Mouse (Mus musculus) liver, postnatal 0 days (tissue): ENCODE data around the gene Il10. TPM values are rescaled to one million over a fixed set of nuclear protein-coding genes. Genes with fewer than 3 reads are reported as not detected.

Experiments
- ATAC-seq: fragments of 200-750 bp; cut with Nextera tagmentation; 2 replicates; pipeline ENCODE4 v1.8.0; 2017; ENCODE audit warnings: mild to moderate bottlenecking, moderate library complexity
- DNase-seq: peaks from one replicate; pipeline ENCODE4 v3.0.0-alpha.2; 2016
- H3K27ac ChIP-seq: fragments of 300-500 bp; sonication (generic); 2 replicates; pipeline ENCODE4 v1.5.1; 2014; ENCODE audit warnings: antibody characterized with exemption, moderate library complexity, mild to moderate bottlenecking, low read depth
- H3K27me3 ChIP-seq: fragments of 300-500 bp; sonication (generic); 2 replicates; pipeline ENCODE4 v1.6.1; 2014; ENCODE audit warnings: low read length, control low read depth, mixed read lengths; ENCODE audit not compliant: insufficient read depth
- H3K36me3 ChIP-seq: fragments of 300-500 bp; sonication (generic); replicated peaks from 2 replicates; pipeline ENCODE4 v1.6.1; 2014; ENCODE audit warnings: mild to moderate bottlenecking, control low read depth, low read length, moderate library complexity, mixed read lengths; ENCODE audit not compliant: insufficient read depth
- H3K4me1 ChIP-seq: fragments of 300-500 bp; sonication (generic); 2 replicates; pipeline ENCODE4 v1.6.1; 2014; ENCODE audit warnings: antibody characterized with exemption, mild to moderate bottlenecking, control low read depth; ENCODE audit not compliant: insufficient read depth
- H3K4me2 ChIP-seq: fragments of 300-500 bp; sonication (generic); 2 replicates; pipeline ENCODE4 v1.6.1; 2014; ENCODE audit warnings: low read depth, mild to moderate bottlenecking, low read length, moderate library complexity, mixed read lengths
- H3K4me3 ChIP-seq: fragments of 300-500 bp; sonication (generic); 2 replicates; pipeline ENCODE4 v1.5.1; 2014; ENCODE audit warnings: low read depth, low read length
- H3K9ac ChIP-seq: fragments of 300-500 bp; sonication (generic); replicated peaks from 2 replicates; pipeline ENCODE4 v1.6.1; 2014; ENCODE audit warnings: mild to moderate bottlenecking, moderate library complexity
- H3K9me3 ChIP-seq: fragments of 300-500 bp; sonication (generic); 2 replicates; pipeline ENCODE4 v1.6.1; 2016; ENCODE audit warnings: mild to moderate bottlenecking, control low read depth, low read length, mixed read lengths
- CTCF ChIP-seq: sonication (generic); IDR thresholded peaks from 2 replicates; pipeline ENCODE4 v1.5.1; 2016; ENCODE audit warnings: antibody characterized with exemption, low read depth
- EP300 ChIP-seq: IDR thresholded peaks from 2 replicates; pipeline ENCODE4 v1.6.1; 2016; ENCODE audit warnings: antibody characterized with exemption, low read depth, mild to moderate bottlenecking
- WGBS: fragments of 180-500 bp; shearing (Covaris S2); extraction: QIAGEN DNeasy Blood & Tissue Kit; methylation state at CpG from one replicate; pipeline ENCODE4 v1.1.7; 2014; ENCODE audit not compliant: insufficient replicate concordance; 5-methylcytosine and 5-hydroxymethylcytosine counted together
- polyA plus RNA-seq: library from polyadenylated mRNA; unstranded; fragments of >200 nt; fragmentation: Nextera tagmentation; extraction: Ambion mirVana; gene quantifications from 2 replicates; pipeline ENCODE4 v1.2.1, GENCODE M21; 2015

The Il10 gene
- polyA plus RNA-seq, 1 experiment from 2014 or later = 0.19 TPM

DNA sequence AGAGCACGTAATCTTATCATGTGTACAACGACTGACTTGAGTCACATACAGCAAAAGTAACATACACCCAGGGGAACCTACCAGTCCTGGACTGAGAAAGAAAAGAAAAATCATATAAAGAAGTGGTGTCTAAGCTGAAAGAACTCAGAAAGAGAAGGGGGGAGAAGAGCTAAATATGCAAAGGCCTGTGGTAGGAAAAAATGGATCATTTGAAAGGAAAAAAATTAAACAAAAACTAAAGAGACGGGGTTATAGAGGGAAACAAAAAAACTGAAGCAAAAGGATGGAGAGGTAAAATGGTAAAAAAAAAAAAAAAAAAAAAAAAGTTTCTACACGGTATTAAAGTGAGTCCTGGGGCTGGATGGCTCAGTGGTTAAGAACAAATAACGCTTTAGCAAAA lies 5.7 kb upstream of the Il10 start:
- ATAC-seq (no peak), DNase-seq (no peak)
- Histone ChIP-seq H3K4me1 (no peaks in the 10 kb centered on the region), H3K4me2 (no peak overlapping the region), H3K4me3 (no peak overlapping the region), H3K27ac (no peak overlapping the region), H3K9ac (no peak overlapping the region), H3K9me3 (no peaks in the 10 kb centered on the region), H3K27me3 (no peaks in the 10 kb centered on the region), H3K36me3 (no peaks in the 10 kb centered on the region)
- WGBS = 80% methylated on average over 5 of the region's 5 CpGs
- TF ChIP-seq EP300 (no peak), CTCF (no peak)

DNA sequence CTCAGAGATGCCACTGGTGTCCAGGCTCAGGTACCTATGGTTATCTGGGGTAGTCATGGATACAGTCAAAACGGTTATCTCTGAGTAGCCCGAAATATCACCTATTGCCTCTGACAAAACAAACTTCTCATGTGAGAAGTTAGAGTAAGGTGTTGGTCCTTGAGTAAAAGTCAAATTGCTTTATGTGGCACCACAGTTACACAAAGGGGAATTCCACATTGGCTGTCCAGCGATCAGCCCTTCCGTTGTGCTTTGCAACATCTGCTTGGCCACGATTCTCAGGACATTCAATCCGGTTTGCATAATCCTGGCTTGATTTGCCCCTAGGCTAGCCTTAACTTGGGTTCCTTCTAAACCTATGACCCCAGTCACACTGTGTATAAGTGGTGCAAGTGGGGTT lies 4.4 kb upstream of the Il10 start:
- Histone ChIP-seq H3K27ac (no peak overlapping the region), H3K36me3 (no peaks in the 10 kb centered on the region), H3K9me3 (no peaks in the 10 kb centered on the region), H3K4me3 (no peak overlapping the region), H3K4me2 (no peak overlapping the region), H3K27me3 (no peaks in the 10 kb centered on the region), H3K9ac (no peak overlapping the region), H3K4me1 (no peaks in the 10 kb centered on the region)
- DNase-seq (no peak), ATAC-seq (no peak)
- TF ChIP-seq EP300 (no peak), CTCF (no peak)
- 75% methylated on average over 6 of the region's 6 CpGs for WGBS

DNA sequence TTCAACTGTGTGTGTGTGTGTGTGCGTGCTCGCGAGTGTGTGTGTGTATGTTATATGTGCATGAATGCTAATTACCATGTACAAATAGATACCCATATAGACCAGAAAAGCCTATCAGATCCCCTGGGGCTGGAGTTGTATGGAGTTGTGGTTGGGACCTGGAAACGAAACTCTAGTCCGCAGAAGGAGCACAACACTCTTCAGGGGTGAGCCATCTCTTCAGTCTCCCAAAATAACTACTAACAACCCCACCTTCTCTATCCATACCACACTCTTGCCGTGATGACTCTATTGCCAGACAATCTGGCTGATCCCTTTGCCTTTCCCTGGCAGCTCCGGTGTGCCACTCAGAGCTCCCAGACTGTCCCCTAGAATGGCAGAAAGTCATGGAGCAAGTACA lies 3.8 kb upstream of the Il10 start:
- H3K36me3 ChIP-seq = no peaks in the 10 kb centered on the region
- DNase-seq = no peak
- no peak overlapping the region for H3K4me2 ChIP-seq
- no peak for ATAC-seq
- WGBS = 80% methylated on average over 7 of the region's 7 CpGs
- no peaks in the 10 kb centered on the region for H3K9me3 ChIP-seq
- no peak overlapping the region for H3K9ac ChIP-seq
- no peak overlapping the region for H3K4me3 ChIP-seq
- TF ChIP-seq EP300 = no peak
- no peak for TF ChIP-seq CTCF
- H3K27ac ChIP-seq = no peak overlapping the region
- H3K4me1 ChIP-seq = no peaks in the 10 kb centered on the region
- H3K27me3 ChIP-seq = no peaks in the 10 kb centered on the region

DNA sequence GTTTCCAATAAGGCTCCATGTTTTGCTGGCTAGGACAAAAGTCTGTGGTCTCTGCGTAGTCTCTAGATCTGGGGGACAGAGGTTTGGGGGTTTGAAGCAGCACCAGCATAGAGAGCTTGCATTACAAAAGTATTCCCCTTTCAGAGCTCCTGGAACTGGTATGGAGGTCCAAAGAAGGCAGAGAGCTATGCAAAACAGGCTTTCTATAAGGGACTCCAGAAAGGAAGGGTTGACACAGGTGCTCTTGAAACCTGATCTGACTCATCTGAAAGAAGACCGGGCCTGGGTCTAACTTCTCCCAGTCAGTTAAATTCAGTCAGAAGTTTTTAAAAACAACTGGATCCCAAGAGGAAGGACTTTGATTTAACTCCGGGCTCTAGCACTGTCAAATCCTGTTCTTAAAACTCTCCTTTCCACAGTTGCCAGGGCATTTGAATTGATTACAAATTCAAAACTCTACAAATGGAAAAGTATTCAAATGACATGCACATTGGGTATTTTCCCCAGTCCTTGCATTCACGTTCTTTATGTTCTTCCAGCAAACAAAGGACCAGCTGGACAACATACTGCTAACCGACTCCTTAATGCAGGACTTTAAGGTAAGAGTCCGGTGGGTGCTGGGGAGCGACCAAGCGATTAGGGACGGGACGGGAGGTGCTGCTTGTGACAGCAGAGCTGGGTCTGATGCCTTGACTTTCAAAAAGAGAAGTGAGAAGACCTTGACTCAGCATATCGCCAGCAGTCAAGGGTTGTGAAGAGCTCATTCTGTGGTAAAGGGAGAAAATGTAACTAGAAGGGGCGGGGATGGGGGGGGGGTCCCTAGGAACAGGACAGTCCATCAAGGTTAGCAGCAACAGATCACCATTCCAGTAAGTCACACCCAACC lies 1.0 kb downstream of the Il10 start:
- H3K4me1 ChIP-seq = peaks cover 5% of the 10 kb centered on the region; the same call in 1 of the 2 replicates
- no peak for DNase-seq
- no peak for TF ChIP-seq CTCF
- no peak for TF ChIP-seq EP300
- H3K4me3 ChIP-seq = no peak overlapping the region
- ATAC-seq = no peak
- H3K9ac ChIP-seq = no peak overlapping the region
- H3K9me3 ChIP-seq = no peaks in the 10 kb centered on the region
- H3K36me3 ChIP-seq = no peaks in the 10 kb centered on the region
- no peak overlapping the region for H3K27ac ChIP-seq
- 0 out of 2 replicates have a peak, but pooled peaks cover 3% of the 10 kb centered on the region for H3K27me3 ChIP-seq
- no peak overlapping the region for H3K4me2 ChIP-seq
- WGBS = 33% methylated on average over 12 of the region's 12 CpGs

DNA sequence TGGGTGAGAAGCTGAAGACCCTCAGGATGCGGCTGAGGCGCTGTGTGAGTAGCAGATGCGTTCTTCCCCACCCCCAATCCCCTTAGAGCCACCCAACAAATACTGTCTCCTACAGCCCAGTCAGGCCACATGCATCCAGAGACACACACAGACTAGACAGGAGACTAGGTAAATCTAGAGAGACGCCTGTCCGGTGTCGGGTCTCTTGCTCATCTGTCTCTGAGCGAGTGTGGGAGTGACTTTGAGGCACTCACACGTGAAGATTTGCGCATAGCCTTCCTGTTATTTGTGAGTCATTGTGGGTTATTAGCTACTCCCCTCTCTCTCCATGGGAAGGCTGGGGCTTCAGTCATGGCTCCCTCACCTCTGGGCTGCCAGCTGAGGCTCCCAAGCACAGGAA lies 1.8 kb downstream of the Il10 start:
- no peak for ATAC-seq
- 47% methylated on average over 9 of the region's 9 CpGs for WGBS
- no peaks in the 10 kb centered on the region for H3K9me3 ChIP-seq
- H3K9ac ChIP-seq = no peak overlapping the region
- 0 out of 2 replicates have a peak, but pooled peaks cover 3% of the 10 kb centered on the region for H3K27me3 ChIP-seq
- DNase-seq = no peak
- H3K4me1 ChIP-seq = peaks cover 6% of the 10 kb centered on the region; the same call in 1 of the 2 replicates
- no peak overlapping the region for H3K27ac ChIP-seq
- no peaks in the 10 kb centered on the region for H3K36me3 ChIP-seq
- no peak overlapping the region for H3K4me2 ChIP-seq
- TF ChIP-seq EP300 (no peak), CTCF (no peak)
- no peak overlapping the region for H3K4me3 ChIP-seq

DNA sequence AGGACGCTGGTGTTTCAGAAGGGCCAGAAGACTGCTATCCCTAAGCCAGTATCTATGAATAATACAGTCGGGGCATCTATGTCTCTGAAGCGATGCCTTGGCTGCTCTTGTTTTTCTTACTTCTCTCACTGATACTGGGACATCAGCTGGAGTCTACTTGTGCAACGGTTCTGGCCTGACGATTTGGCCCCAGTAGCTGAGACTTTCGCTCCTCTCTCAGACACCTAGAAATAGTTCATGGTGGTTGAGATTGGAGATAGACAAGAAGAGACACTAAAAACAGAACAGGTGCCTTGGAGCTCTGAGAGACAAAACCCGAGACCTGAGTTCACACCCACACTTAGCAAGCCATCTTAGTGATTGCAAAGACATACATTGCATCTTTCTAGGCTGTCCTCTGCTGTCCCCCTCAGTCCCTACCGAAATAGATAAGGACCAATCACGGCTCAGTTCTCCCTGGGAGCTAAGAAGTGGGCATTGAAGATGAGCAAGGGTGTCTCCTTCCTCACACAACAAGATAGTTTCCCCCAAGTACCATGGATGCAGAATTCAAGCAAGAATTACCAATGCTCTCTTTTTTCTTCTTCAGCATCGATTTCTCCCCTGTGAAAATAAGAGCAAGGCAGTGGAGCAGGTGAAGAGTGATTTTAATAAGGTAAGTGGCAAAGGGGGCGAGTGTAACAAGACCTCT lies 2.4 kb downstream of the Il10 start:
- Histone ChIP-seq H3K36me3 (no peaks in the 10 kb centered on the region), H3K27me3 (0 out of 2 replicates have a peak, but pooled peaks cover 3% of the 10 kb centered on the region), H3K9ac (no peak overlapping the region), H3K4me1 (peaks cover 6% of the 10 kb centered on the region; the same call in 1 of the 2 replicates), H3K27ac (no peak overlapping the region), H3K4me3 (no peak overlapping the region), H3K9me3 (no peaks in the 10 kb centered on the region), H3K4me2 (no peak overlapping the region)
- no peak for ATAC-seq
- WGBS = 67% methylated on average over 11 of the region's 11 CpGs
- no peak for DNase-seq
- no peak for TF ChIP-seq CTCF
- no peak for TF ChIP-seq EP300
